Mouse (Mus musculus): ENCODE measurements around the gene B3gnt9. TPM values are rescaled to one million over a fixed set of nuclear protein-coding genes. Genes with fewer than 3 reads are reported as not detected.

Gene B3gnt9
- polyA plus RNA-seq, 1 experiment from 2014 or later, result 9.1 TPM

- peak overlapping the region; percentile 73 for H3K4me2 ChIP-seq (replicated peaks)
- peak overlapping the region; percentile 56 for H3K4me3 ChIP-seq
- H3K27me3 ChIP-seq, result peaks cover 95% of the 10 kb centered on the region
- ATAC-seq (ENCODE audit: insufficient number of reproducible peaks, insufficient read depth, low FRiP score, low TSS enrichment), result no peak
- peaks cover 5% of the 10 kb centered on the region; the same call in 1 of the 2 replicates for H3K9me3 ChIP-seq
- H3K9ac ChIP-seq, result no peak overlapping the region
- H3K36me3 ChIP-seq, result no peaks in the 10 kb centered on the region
- peaks cover 26% of the 10 kb centered on the region for H3K4me1 ChIP-seq
- WGBS, result 13% methylated on average over 10 of the region's 10 CpGs
- H3K27ac ChIP-seq, result no peak overlapping the region
Measured at GRCm38 (mm10) chr8:105265128-105265527, 10.2 kb upstream of the B3gnt9 start.

- Histone ChIP-seq H3K9ac (peak within 1 kb of the TSS; percentile 62), H3K36me3 (no peaks in the 10 kb centered on the region), H3K4me2 (replicated peaks) (peak within 1 kb of the TSS; percentile 73), H3K4me3 (peak within 1 kb of the TSS; percentile 56), H3K27me3 (peaks cover 95% of the 10 kb centered on the region), H3K9me3 (peaks cover 5% of the 10 kb centered on the region; the same call in 1 of the 2 replicates), H3K27ac (no peak within 1 kb of the TSS), H3K4me1 (peaks cover 24% of the 10 kb centered on the region)
- ATAC-seq (ENCODE audit: insufficient number of reproducible peaks, insufficient read depth, low FRiP score, low TSS enrichment), result no peak
- WGBS, result 1% methylated on average over 54 of the region's 54 CpGs
Measured at GRCm38 (mm10) chr8:105264024-105264982, 9.3 kb upstream of the B3gnt9 start, which contains the start of the genes Tradd and Fbxl8. Tradd (minus strand) TSS chr8:105264609. Fbxl8 (plus strand) TSS chr8:105264648.

DNA sequence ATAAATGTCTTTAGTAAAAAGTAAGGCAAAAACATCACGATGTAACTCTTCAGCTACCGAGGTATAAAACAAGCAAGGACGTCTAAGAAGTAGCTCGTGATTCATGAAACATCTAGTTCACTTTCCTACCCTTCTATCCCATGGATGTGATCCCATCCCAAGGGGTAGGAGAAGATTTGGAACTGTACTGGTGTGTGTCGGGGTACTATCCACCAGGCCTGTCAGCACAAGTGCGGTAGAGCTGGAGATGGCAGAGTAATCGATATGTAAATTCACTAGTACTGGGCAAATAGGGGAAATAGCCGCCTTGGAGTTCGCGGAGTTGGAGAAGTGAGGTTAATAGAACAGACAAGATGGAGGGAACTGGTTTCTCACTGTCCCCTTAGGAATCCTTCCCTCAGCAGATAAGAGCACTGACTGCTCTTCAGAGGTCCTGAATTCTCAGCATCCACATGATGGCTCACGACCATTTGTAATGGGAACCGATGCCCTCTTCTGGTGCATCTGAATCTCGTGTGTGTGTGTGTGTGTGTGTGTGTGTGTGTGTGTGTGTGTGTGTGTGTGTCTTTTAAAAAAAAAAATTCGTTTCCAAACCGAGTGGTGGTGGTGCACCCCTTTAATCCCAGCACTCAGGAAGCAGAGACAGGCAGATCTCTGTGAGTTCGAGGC, 8.4 kb upstream of the B3gnt9 start:
- no peaks in the 10 kb centered on the region for H3K36me3 ChIP-seq
- H3K27ac ChIP-seq, result no peak overlapping the region
- peak overlapping the region; percentile 56 for H3K4me3 ChIP-seq
- 36% methylated on average over 16 of the region's 16 CpGs for WGBS
- H3K9ac ChIP-seq, result no peak overlapping the region
- peaks cover 5% of the 10 kb centered on the region; the same call in 1 of the 2 replicates for H3K9me3 ChIP-seq
- no peak for ATAC-seq (ENCODE audit: insufficient number of reproducible peaks, insufficient read depth, low FRiP score, low TSS enrichment)
- peak overlapping the region; percentile 73; the same call in 1 of the 2 replicates for H3K4me2 ChIP-seq (replicated peaks)
- peaks cover 27% of the 10 kb centered on the region for H3K4me1 ChIP-seq
- H3K27me3 ChIP-seq, result peaks cover 95% of the 10 kb centered on the region

DNA sequence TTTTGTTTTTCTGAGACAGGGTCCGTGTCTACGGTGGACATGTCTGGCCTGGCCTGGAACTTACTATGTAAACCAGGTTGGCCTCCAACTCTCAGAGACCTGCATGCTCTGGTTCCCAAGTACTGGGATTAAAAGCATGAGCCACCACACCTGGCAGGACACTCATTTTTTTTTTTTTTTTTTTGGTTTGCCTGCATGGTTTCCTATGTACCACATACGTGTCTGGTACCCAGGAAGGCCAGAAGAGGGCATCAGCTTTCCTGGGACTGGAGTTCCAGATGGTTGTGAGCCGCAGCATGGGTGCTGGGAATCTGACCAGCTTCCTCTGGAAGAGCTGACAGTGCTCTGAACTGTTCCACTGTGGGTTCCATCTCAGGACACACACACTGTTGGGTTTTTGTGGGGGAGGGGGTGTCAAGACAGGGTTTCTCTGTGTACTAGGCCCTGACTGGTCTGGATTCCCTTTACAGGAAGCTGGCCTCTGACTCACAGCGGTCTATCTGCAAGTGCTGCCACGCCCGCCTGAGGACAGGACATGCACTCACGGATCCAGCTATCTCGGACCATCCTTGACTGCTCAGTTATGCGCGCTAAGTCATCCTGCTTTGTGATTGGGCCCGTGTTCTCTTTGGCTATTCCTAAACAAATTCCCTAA, 6.5 kb upstream of the B3gnt9 start:
- ATAC-seq (ENCODE audit: insufficient number of reproducible peaks, insufficient read depth, low FRiP score, low TSS enrichment), result no peak
- H3K27me3 ChIP-seq, result peaks cover 94% of the 10 kb centered on the region
- no peak overlapping the region for H3K4me3 ChIP-seq
- H3K4me2 ChIP-seq (replicated peaks), result no peak overlapping the region
- peaks cover 19% of the 10 kb centered on the region for H3K4me1 ChIP-seq
- H3K27ac ChIP-seq, result no peak overlapping the region
- H3K9me3 ChIP-seq, result peaks cover 5% of the 10 kb centered on the region; the same call in 1 of the 2 replicates
- no peaks in the 10 kb centered on the region for H3K36me3 ChIP-seq
- no peak overlapping the region for H3K9ac ChIP-seq
- 84% methylated on average over 12 of the region's 12 CpGs for WGBS

DNA sequence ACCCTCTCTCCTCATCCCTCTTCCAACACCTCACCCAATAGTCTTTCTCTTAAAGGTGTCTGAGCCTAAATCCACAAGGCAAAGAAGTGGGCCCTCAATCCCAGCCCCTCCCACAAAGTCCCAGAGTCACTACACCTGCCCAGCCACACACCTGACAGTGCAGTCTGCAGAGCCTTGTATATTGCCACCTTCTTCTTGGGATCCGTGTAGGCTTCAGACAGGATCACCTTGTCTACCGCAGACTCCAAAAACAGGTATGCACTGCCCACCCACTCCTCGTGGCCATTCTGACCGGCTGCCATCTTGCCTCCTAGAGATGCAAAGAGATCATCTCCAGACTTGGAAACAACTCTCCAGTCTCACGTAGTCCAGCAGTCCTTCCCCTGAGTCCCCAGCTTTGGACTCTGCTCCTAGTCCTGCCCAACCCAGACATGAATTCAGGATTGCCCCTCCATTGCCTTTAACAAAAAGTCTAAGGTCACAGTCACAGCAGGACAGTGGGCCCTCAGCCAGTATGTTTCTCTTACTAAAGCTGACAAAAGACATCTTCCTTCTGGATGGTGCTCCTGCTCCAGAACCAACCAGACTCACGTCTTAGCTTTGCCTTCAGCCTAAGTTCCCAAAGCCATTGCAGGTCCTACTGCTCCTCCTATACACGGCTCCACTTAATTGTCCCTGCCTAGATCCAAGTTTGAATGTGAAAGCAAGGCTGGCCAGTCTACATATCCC, 5.6 kb upstream of the B3gnt9 start:
- Histone ChIP-seq H3K27ac (no peak overlapping the region), H3K9ac (no peak overlapping the region), H3K36me3 (no peaks in the 10 kb centered on the region), H3K4me2 (replicated peaks) (no peak overlapping the region), H3K4me1 (peaks cover 20% of the 10 kb centered on the region), H3K9me3 (no peaks in the 10 kb centered on the region), H3K4me3 (no peak overlapping the region), H3K27me3 (peaks cover 94% of the 10 kb centered on the region)
- no peak for ATAC-seq (ENCODE audit: insufficient number of reproducible peaks, insufficient read depth, low FRiP score, low TSS enrichment)
- 68% methylated on average over 7 of the region's 7 CpGs for WGBS

- Histone ChIP-seq H3K27ac (no peak overlapping the region), H3K9me3 (no peaks in the 10 kb centered on the region), H3K4me3 (peak overlapping the region; percentile 34), H3K4me1 (peaks cover 24% of the 10 kb centered on the region), H3K4me2 (replicated peaks) (peak overlapping the region; percentile 69), H3K27me3 (peaks cover 87% of the 10 kb centered on the region), H3K36me3 (no peaks in the 10 kb centered on the region), H3K9ac (peak overlapping the region; percentile 42; the same call in 1 of the 2 replicates)
- WGBS, result 4% methylated on average over 30 of the region's 30 CpGs
- peak; percentile 22 for ATAC-seq (ENCODE audit: insufficient number of reproducible peaks, insufficient read depth, low FRiP score, low TSS enrichment)
Measured at GRCm38 (mm10) chr8:105259721-105260320, 4.9 kb upstream of the B3gnt9 start.

- peak overlapping the region; percentile 42; the same call in 1 of the 2 replicates for H3K9ac ChIP-seq
- 3% methylated on average over 55 of the region's 55 CpGs for WGBS
- H3K27ac ChIP-seq, result no peak overlapping the region
- H3K4me3 ChIP-seq, result peak overlapping the region; percentile 34
- no peaks in the 10 kb centered on the region for H3K9me3 ChIP-seq
- H3K27me3 ChIP-seq, result peaks cover 81% of the 10 kb centered on the region
- peak overlapping the region; percentile 69 for H3K4me2 ChIP-seq (replicated peaks)
- peak; percentile 29 for ATAC-seq (ENCODE audit: insufficient number of reproducible peaks, insufficient read depth, low FRiP score, low TSS enrichment)
- H3K4me1 ChIP-seq, result peaks cover 26% of the 10 kb centered on the region
- H3K36me3 ChIP-seq, result no peaks in the 10 kb centered on the region
Measured at GRCm38 (mm10) chr8:105258911-105259720, 4.2 kb upstream of the B3gnt9 start.

- Histone ChIP-seq H3K4me2 (replicated peaks) (no peak overlapping the region), H3K27me3 (peaks cover 65% of the 10 kb centered on the region), H3K4me1 (peaks cover 27% of the 10 kb centered on the region), H3K9ac (no peak overlapping the region), H3K27ac (no peak overlapping the region), H3K4me3 (no peak overlapping the region), H3K36me3 (no peaks in the 10 kb centered on the region), H3K9me3 (no peaks in the 10 kb centered on the region)
- 69% methylated on average over 7 of the region's 7 CpGs for WGBS
- no peak for ATAC-seq (ENCODE audit: insufficient number of reproducible peaks, insufficient read depth, low FRiP score, low TSS enrichment)
Measured at GRCm38 (mm10) chr8:105257318-105258114, 2.6 kb upstream of the B3gnt9 start.

DNA sequence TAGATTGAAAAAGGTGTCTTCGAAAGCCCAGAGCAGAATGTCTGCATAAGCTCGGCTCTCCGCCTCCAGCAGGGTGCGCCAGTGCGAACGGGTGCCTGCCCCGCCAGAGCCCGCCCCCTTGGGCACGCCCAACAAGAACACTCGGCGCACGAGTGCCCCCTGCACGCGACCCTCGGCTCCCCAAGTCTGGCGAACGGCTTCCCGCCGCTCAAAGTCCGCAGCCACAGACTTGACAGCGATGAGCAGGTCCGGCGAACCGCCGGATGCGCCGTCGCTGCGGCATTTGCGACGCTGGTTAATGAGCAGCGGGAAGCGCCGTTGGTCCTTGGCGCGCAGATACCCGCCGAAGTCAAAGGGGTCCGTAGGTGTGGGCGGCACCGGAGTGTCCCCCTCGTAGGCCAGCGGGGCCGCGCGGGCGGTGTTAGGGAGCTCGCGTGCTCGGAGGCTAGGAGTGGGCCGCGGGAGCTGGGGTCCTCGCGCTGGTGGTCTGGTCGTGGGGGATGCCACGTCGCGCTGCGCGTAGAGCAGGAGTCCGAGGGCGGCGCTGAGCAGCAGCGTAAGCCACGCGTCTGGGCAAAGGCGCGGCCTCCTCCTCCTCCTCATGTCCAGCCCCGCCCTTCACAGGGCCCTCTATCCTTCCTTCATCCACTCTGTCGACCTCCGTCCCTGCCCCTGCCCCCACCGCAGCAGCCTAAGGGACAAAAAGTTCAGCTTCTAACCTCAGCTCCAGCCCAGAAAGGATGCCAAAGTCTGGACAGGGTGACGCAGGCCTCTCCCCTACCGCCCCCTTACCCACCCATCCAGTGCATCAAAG, 594 bp downstream of the B3gnt9 start:
- Histone ChIP-seq H3K4me2 (replicated peaks) (peak overlapping the region; percentile 96), H3K4me3 (peak overlapping the region; percentile 66), H3K9me3 (no peaks in the 10 kb centered on the region), H3K4me1 (peaks cover 21% of the 10 kb centered on the region), H3K27me3 (peaks cover 37% of the 10 kb centered on the region), H3K27ac (peak overlapping the region; percentile 73; the same call in 1 of the 2 replicates), H3K36me3 (peaks cover 29% of the 10 kb centered on the region), H3K9ac (peak overlapping the region; percentile 72)
- ATAC-seq (ENCODE audit: insufficient number of reproducible peaks, insufficient read depth, low FRiP score, low TSS enrichment), result peak; percentile 85
- 1% methylated on average over 72 of the region's 74 CpGs for WGBS

Data from embryonic facial prominence, embryonic 12.5 days (tissue).